Mouse (Mus musculus): ENCODE measurements at regions not wholly inside any gene's neighbourhood (a gene's known extent, or its start where the extent isn't known, plus 50 kb on each side); places are given as distances from the start of the nearest gene placed in this dataset.

- TF ChIP-seq CTCF (IDR thresholded peaks at IDR 0.05; ENCODE audit: control insufficient read depth, insufficient read depth, insufficient read length) (no peak), MYOD1 (IDR thresholded peaks at IDR 0.05; ENCODE audit: control insufficient read depth, insufficient read length, low read depth) (no peak), MYOG (IDR thresholded peaks at IDR 0.05; ENCODE audit: control insufficient read depth, extremely low read depth, insufficient read length) (no peak)
Observed at GRCm38 (mm10) chr13:90334286-90334685, 244.9 kb upstream of the Xrcc4 start.
